Mouse (Mus musculus) lung, postnatal 25 days (tissue): ENCODE data around the gene Mpv17l2.

Source experiments
- DNase-seq: peaks from one replicate; pipeline ENCODE4 v3.0.0; 2022; ENCODE audit warnings: low spot score

Gene Mpv17l2

GRCm38 (mm10) chr8:70750128-70750680 lies 10.5 kb downstream of the Mpv17l2 start:
- DNase-seq, result no peak

DNA sequence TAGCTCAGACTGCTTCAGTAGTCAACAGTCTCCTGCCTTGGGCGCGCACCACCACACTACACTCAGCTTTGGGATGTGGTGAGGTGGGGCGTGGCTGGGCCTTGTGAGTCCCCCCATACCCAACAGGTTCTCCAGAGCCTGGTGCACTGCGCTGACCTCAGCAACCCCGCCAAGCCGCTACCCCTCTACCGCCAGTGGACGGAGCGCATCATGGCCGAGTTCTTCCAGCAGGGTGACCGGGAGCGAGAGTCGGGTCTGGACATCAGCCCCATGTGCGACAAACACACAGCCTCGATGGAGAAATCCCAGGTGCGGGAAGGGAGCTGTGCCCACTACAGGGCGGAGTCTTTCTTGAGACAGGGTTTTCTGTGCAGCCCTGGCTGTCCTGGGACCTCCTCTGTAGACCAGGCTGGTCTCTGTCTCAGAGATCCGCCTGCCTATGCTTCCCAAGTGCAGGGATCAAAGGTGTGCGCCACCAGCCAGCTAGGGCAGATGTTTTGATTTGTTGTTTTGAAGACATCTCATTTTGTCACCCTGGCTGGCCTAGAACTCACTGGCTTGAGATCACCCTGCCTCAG lies 11.6 kb downstream of the Mpv17l2 start:
- DNase-seq, result no peak

- no peak for DNase-seq
Measured at GRCm38 (mm10) chr8:70748246-70749096, 12.3 kb downstream of the Mpv17l2 start.

- no peak for DNase-seq
Measured at GRCm38 (mm10) chr8:70747211-70747890, 13.4 kb downstream of the Mpv17l2 start.

GRCm38 (mm10) chr8:70746676-70747075 lies 14.1 kb downstream of the Mpv17l2 start:
- no peak for DNase-seq

GRCm38 (mm10) chr8:70745691-70746220 lies 15.0 kb downstream of the Mpv17l2 start:
- no peak for DNase-seq

DNA sequence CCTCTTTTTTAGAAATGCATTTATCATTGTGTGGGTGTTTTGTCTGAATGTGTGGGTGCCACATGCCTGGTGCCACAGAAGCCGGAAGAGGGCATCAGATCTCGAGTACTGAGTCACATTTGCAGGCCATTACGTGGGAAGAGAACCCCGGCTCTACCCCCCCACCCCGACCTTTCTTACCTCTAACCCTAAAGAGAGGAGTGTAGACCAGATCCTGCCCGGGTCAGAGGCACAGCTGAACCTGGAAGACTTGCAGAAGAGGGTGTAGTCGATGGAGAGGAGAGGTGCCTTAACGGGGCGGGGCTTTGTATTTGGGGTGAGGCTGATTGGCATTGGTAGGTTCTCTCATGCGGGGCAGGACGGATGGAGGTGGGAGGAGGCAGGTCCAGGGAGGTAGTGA lies 15.9 kb downstream of the Mpv17l2 start:
- no peak for DNase-seq

- peak; percentile 68 for DNase-seq
Measured at GRCm38 (mm10) chr8:70743656-70744590, 16.8 kb downstream of the Mpv17l2 start.

DNA sequence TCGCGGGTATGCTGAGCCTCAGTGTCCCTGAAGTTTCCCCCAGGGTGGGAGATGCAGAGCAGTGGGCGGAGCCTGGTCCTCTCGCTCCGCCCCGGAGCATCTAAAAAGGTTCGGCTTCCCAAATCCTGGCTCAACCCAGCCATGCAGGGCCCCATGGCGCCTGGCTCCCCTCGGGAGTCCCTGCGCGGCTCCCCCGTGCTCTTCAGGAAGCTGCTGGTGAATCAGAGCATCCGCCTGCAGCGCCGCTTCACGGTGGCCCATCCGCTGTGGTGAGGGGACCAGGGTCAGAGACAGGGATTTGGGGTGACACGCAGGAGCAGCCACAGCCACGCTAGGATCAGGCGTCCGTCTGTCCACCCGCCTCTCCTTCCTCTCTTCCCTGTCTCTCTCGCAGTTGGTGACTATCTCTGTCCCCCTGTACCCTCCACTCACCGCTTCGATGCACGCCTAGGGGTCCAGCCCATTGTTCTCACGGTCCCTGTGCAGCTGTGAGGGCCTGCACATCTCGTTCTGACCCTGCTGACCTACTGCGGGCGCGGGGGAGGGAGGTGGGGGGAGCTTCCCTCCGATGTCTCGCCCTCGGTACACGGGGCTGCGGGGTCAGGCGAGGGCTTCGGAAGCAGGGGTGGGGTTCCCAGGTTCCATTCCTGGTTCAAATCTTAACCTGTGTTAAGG lies 17.6 kb downstream of the Mpv17l2 start:
- no peak for DNase-seq

GRCm38 (mm10) chr8:70742176-70742575 lies 18.6 kb downstream of the Mpv17l2 start:
- DNase-seq, result no peak

DNA sequence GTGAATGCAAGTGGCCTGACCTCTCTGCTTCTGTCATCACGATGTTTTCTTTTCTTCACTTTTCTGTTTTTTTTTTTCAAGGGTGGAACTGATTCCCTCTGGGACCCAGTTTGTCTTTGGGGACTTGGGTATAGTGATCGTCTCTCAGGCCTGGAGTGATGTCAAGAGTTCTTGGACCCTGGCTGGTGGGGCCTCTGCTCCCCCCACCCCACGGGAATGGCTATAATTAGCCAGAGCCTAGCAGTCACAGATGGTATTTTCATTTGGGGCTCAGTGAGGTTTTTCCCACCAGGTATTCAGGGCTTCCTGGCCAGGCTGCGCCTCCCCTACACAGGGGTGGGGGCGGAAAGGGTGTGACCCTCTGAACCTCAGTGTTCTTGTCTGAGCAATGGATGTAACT lies 19.1 kb downstream of the Mpv17l2 start:
- no peak for DNase-seq

DNA sequence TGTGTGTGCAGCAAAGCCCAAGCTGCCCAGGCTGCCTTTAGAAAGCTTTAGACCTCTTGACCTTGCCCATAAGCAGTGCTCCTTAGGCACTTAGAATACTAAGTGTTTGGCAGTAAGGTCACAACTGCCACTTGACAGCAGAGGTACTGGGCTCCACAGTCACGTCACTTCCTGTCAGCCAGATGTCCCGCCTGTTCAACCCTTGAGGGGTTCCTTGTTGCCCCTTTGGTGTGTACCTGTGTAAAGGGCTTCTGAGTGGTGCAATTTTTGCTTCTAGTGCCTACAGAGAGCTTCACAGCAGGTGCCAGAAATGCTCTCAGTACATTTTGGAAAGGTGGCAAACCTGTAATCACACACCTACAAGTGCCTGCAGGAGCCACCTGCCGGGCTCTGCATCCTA lies 22.5 kb downstream of the Mpv17l2 start:
- DNase-seq, result peak; percentile 91

DNA sequence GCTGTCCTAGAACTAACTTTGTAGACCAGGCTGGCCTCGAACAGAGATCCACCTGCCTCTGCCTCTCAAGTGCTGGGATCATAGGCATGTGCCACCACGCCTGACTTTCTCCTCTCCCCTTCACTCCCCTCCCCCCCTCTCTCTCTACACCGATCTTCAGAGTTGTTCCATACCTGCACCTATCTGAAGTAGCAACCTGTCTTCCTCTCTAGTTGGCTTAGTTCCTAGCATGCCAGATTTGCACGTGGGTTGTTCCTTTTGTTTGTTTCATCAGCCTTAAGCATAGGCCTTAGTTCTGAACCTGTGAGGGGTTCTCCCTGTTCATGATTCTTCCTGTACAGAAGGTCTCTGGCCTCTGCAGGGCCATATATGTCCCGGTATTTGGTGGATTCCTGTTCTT lies 23.0 kb downstream of the Mpv17l2 start:
- DNase-seq, result no peak

DNA sequence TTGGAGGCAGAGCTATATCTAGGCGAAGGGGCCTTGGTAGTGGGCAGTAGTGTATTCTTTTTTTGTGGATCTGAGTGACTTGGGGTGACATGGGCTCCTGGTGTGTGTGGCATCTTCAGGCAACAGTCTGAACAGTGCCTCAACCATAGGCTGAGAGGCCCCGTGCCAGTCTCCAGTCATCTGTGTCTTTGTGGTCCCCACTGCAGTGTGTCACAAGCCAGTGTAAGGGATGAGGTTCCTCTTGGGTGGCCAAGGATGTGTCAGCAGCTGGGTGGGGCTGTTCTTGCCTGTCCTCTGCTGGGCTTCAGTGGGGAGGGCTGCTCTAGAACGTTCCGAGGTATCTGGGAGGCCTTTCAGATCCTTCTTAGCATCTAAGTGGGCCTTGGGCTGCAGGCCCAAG lies 29.8 kb downstream of the Mpv17l2 start:
- DNase-seq, result no peak

DNA sequence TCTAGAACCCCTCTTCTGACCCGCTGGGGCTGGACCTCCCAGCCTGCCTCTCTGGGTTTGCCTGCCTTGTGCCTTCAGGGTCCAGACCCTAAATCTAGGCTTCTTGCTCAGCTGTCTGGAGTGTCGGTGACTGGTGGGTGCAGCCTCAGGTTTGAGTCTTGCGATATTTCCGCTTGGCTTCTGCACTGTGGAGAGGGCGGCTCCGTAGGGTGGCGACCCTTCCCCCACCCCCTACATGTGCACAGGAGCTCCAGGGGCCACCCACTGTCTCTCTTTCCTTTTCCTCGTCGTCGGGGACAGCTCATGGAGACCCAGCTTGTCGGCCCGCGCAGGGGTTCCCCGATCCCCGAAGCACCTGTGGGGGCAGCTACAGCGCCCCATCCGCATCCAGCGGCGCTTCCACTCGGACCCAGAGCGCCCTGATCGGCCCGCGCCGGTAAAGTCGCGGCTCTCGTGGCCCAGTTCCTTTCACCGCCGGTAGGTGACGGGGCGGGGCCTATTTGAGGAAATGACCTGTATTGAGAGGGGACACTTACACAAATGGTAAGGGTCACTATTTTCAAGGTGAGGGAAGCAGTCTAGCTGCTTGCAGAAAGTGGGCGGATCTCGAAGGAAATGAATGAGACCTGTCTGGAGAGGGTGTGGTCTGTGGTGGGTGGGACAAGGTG lies 30.8 kb downstream of the Mpv17l2 start:
- DNase-seq, result no peak

DNA sequence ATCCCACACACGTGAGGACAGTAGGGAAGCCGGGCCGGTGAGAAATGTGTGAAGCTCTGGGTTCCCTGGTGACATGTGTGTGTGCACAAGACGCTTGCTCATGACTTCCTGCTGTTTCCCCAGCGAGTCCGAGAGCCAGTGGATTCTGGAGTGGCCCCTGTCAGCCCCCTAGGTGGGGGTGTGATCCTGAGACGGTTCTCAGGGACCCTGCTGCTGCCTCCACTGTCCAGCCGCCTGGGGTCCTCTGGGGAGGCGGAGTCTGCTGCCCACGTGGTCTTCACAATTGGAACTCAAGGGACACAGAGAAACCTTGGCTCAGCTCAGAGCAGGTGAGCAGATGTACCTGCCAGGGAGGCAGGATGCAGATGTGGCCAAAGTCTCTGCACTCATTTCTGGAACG lies 34.0 kb downstream of the Mpv17l2 start:
- DNase-seq, result no peak

DNA sequence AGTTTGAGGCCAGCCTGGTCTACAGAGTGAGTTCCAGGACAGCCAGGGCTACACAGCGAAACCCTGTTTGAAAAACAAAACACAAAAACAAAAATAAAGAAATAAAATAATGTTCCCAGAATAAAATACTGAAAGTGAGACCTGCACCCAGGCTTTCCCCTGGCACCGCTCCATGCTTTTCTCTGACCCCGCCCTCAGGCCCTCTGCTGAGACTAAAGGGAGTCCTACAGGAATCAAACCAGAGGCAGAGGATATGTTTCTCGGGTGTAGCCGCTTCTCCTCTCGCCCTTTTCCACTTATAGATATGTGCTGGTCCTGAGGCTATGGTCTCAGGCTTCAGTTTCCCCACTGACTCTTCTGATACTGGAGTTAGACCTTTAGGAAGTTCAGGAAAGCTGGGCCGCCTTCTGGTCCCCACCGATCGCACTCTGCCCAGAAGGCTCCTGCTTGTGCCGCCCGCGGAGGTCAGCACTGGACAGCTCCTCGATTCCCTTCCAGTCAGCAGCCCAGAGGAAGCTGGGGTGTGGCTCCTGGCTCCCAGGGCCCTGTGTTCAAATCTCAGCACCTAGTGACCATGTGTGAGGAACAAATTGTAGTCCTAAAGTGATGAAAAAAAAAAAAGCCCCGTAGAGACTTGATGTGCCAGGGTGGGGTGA lies 34.8 kb downstream of the Mpv17l2 start:
- no peak for DNase-seq

- no peak for DNase-seq
Measured at GRCm38 (mm10) chr8:70724216-70724615, 36.5 kb downstream of the Mpv17l2 start.

- DNase-seq, result peak; percentile 84
Measured at GRCm38 (mm10) chr8:70723486-70724210, 37.1 kb downstream of the Mpv17l2 start, which contains the start of gene Pde4c. Gene Pde4c, plus strand, starts transcription at chr8:70723720.
